Mouse (Mus musculus) thymus, adult 2 months (tissue): ENCODE measurements at regions not wholly inside any gene's neighbourhood (a gene's known extent, or its start where the extent isn't known, plus 50 kb on each side); places are given as distances from the start of the nearest gene placed in this dataset.

Experiments
- CTCF ChIP-seq: fragments of 200-500 bp; IDR thresholded peaks from 2 replicates; pipeline ENCODE4 v1.5.1; 2012; ENCODE audit warnings: mild to moderate bottlenecking, control low read depth, low read length, moderate library complexity, borderline replicate concordance; ENCODE audit not compliant: control insufficient read depth, poor library complexity, insufficient read depth; ENCODE audit errors: extremely low read depth
- POLR2A ChIP-seq: fragments of 200-500 bp; IDR thresholded peaks from 2 replicates; pipeline ENCODE4 v1.6.1; 2012; ENCODE audit warnings: mild to moderate bottlenecking, low read length, control low read depth, moderate library complexity; ENCODE audit not compliant: control insufficient read depth, poor library complexity, insufficient read depth; ENCODE audit errors: extremely low read depth

DNA sequence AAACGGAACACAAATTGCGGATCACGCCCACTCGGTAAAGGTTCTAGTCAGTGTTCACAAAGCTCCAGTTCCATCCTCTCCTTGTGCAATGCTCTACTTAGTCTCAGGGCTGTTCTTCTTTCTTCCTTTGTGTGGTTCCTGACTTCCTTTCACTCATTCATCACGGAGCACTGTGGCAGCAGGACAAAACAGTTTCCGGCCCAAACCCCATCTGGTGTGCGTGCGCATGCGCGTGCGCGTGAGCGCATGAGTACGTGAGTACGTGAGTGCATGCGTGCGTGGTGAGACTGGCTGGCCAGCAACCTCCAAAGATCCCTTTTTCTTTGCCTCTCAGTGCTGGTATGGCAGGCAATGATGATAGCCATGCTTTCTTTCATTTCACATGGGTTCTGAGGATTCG lies 62.5 kb upstream of the Gm21915 start:
- no peak for TF ChIP-seq POLR2A
- no peak for TF ChIP-seq CTCF
